Mouse (Mus musculus) gastrocnemius, adult 8-10 months (tissue): Measurements from ENCODE around the gene Tie1. TPM values are rescaled to one million over a fixed set of nuclear protein-coding genes. Genes with fewer than 3 reads are reported as not detected.

Source experiments
- DNase-seq, 2 experiments: peaks; one replicate each; pipeline ENCODE4 v3.0.0; 2022; ENCODE audit warnings: low spot score in 2 of 2
- total RNA-seq, 4 experiments: library from RNA; stranded (reverse); gene quantifications; 2 replicates each; pipeline ENCODE4 v1.2.4; 2022

Gene Tie1
- total RNA-seq, 4 experiments from 2014 or later, result 9.0 to 13.3 (median 10.2) TPM

- DNase-seq, result no peak
These were observed 68.5 kb downstream of the Tie1 start for GRCm38 (mm10) chr4:118421384-118421783.

Other genes with a start within 250 kb of the Tie1 start
- gene Ptprf, start 198.7 kb downstream of the Tie1 start, total RNA-seq, result 1 to 10 TPM in 3 of 4 experiments, under 1 TPM in 1; 0.63 to 2.1 (median 1.3) TPM
- 1 to 10 TPM; 4.8 to 6.8 (median 5.5) TPM for gene Szt2, start 80.8 kb downstream of the Tie1 start, total RNA-seq
- gene Med8, start 80.7 kb downstream of the Tie1 start, total RNA-seq, result 10 to 100 TPM; 34.8 to 41.7 (median 38.3) TPM
- gene Elovl1, start 62.0 kb downstream of the Tie1 start, total RNA-seq, result 1 to 10 TPM; 2.9 to 5.7 (median 4.3) TPM
- under 1 TPM in 1 of 4 experiments, not detected in 3; 0.20 TPM for gene Cdc20, start 52.7 kb downstream of the Tie1 start, total RNA-seq
- gene Mpl, start 32.5 kb downstream of the Tie1 start, total RNA-seq, result not detected
- not detected for gene 2610528J11Rik, start 36.9 kb upstream of the Tie1 start, total RNA-seq
- not detected for gene Tmem125, start 54.0 kb upstream of the Tie1 start, total RNA-seq
- not detected for gene Cfap57, start 130.7 kb upstream of the Tie1 start, total RNA-seq
- 10 to 100 TPM; 22.3 to 30.7 (median 25.1) TPM for gene Ebna1bp2, start 130.7 kb upstream of the Tie1 start, total RNA-seq
- not detected for gene Olfr62, start 168.9 kb upstream of the Tie1 start, total RNA-seq
- not detected for gene Olfr1342, start 202.7 kb upstream of the Tie1 start, total RNA-seq
- gene Olfr1341, start 213.5 kb upstream of the Tie1 start, total RNA-seq, result not detected
- not detected for gene Olfr1340, start 230.1 kb upstream of the Tie1 start, total RNA-seq
- not detected for gene Olfr1339, start 242.1 kb upstream of the Tie1 start, total RNA-seq